Mouse (Mus musculus): ENCODE measurements around the gene Mief1.

The Mief1 gene

DNA sequence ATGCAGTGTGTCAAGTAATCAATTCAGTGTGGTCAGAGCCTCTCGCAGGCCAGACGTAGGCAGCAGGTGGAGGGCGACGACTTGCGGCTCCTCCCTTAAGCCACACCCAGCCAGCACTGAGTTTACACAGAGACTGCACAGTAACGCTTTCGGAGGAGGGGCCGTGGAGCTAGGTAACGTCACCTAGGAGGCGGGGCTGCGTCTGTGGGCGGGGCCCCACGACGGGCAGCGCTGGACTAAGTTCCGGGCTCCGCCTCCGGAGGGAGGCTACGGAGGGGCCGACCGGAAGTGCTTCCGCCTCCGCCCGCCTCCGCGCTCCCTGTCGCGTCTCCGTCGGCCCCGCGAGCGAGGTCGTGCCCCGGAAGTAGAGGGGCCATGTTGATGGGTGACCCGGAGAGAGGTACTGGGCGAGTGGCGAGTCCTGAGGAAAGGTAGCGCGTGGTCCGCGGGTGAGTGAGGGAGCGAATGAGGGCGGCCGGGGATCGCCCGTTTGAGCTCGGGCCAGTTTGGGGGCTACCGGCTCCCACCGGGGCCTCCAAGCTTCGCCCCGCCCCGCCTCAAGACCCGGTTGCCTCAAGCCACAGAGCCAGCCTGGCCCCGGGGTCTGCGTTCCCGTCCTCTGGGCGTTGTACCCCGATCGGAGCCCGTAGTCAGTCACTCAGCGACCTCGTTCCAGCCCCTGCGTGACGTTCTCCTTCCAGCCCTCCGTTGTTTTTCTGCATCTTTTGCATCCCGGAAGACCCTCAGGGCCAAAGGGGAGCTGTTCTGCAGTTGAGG, at the start of gene Mief1:
Gene Mief1 (plus strand): TSS at position 286 of the 777 bp plus-strand sequence.
- DNase-seq: peak; percentile 91

DNA sequence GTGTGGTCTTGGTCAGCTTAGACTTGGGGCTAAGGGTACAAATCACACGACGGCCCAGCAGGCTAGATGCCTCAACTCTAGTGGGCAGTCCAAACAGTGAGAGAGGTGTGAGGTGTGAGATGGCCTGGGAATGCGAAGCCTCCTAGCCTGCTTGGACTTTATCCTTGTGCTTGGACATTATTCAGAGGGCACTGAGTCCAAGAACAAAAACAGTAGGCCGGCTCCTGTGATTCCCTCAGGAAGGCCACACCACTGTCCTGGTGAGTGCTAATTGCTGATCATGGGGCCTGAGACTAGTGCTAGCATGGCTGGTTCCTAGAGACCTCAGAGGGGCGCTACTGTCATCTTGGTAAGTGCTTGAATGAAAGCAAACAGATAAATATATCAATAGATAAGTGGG, 44.9 kb upstream of the Mief1 start:
- no peak for DNase-seq

DNA sequence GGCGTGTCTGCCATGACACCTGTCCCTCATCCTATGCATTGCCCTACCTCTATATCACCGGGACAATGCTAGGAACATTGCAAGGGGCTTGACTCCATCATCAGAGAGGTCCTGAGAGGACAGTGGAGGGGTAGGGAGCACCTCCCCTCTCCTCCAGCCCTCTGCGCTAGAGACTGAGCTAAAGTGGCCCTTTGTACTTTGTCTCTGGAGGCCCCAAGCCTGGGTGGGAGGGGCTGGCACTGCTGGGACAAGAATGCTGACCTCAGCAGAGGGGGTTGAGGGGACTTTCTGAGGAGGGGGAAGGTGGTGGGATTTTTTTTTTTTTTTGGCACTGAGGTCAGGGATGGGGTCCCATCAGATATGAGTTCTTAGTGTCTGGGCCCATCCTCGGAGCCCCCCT, 43.7 kb upstream of the Mief1 start:
- DNase-seq: no peak

DNA sequence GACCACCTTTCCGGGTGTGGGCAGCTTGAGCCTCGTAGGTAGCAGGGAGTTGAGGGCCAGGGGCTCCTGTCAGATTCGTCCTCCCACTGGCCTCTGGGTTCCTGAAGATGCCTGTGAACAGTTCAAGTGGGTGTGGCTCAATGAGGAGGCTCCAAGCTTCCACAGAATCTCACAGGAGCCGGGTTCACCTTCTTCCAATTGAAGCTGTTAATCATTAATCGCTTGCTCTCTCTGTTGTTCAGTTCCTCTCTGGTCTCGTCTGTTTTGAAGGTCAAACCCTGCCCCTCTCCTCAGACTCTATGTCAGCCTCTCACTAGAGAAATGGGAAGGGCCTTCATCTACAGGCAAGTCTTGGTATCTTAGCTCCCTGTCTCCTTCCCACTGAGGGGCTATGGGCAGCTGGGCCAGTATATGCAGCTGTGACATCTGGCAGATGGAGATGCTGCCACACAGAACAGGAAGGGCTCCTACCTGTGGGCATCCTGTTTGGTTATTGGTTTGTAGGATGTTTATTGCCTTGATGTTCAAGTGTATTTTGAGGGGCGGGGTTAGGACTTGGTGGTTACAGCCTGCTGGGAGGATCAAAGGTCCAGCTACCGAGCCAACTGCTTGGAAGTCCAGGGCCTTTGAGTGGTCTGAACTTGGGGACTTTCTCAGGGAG, 42.1 kb upstream of the Mief1 start:
- DNase-seq: no peak

DNA sequence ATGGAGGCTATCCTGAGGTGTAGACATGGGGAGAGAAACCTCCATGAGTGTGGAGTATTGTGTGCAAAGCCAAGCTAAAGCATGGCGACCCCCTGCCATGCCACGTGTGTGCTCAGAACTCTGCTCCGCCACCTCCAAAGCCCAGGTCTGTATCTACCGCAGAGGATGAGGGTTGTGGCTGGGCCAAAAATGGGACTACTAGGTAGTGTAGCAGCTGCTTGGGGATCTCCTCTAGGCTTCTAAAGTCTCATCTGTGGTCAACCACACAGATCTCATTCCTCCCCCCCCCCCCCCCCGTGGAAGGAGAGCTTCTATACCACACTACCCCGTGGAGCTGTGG, 41.6 kb upstream of the Mief1 start:
- no peak for DNase-seq

DNA sequence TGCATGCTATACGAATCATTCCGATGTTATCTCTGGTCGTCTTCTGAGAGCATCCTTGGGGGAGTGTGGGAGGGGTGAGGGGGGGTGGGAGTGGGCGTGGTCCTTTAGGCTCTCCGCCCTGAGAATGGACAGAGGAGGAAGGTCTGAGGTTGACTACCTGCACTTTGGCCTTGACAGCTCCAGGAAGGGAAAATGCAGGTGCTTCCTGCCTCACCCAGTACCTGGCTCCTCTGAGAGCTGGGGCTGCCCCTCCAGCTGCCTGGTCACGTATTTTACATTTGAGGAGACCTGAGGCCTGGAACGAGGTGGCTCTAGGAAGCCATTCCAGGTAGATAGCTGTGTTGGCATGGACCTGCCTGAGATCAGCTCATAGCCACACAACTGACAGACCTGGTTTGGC, 41.0 kb upstream of the Mief1 start:
- DNase-seq: no peak

DNA sequence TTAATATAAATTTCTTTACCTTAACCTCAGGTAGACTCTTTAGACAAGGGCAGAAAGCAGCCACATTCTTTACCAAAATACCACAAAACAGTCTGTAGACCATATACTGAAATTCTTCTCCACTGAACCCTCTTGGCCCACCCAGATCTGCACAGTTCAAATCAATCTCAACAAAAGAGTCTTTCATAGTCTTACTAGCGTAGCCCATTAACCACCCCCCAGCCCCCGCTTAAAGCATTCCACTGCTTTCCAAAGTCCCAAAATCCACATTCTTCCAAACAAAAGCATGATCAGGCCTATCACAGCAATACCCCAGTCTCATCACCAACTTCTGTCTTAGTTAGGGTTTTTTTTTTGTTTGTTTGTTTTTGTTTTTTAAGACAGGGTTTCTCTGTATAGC, 34.3 kb upstream of the Mief1 start:
- no peak for DNase-seq

DNA sequence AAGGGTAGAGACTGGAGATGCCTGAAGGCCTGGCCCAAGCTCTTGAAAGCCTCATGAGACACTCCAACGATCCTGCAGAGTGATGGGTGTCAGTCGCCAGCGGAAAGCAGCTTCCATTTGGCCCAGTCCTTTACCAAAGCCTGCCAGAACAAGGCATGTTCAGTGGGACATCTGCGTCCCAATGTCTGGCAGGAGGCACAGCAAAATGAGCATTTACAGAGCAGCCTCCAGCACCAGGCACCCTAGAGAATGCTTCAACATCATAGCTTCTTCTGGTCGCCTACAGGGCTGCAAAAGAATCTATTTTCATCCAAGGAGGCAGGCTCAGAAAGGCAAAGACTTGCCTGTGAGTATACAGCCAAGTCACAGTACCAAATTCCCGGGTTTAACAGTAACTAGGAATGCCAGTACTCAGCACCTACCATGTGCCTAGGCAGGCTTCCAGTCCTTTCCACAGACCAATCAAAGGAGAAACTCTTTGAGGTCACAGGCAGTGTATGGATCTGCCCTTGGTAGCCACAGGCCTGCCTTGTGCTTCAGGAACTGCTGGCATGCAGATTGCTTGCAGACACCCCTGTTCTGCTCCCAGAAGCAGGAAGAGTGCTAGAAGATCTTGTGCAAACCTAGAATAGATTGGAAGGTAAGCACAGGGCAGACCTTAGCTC, 31.6 kb upstream of the Mief1 start:
- DNase-seq: no peak

DNA sequence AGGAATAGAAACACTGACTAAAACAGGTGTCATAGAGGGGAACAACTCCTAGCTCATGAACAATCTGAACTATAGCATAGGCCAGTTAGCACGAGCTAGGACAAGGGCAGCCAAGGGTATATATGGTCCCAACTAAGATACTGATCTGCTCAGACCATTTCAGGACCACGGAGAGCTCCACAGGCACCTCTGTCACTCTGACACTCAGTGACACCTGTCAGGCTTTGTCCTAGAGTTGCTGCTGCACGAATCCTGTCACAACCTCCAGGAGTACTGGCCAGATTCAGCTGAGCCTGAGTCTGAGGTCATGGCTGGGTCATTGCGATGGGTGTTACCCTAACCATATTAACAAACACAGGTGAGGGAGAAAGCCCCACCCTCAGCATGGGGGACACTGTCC, 30.4 kb upstream of the Mief1 start:
- no peak for DNase-seq

DNA sequence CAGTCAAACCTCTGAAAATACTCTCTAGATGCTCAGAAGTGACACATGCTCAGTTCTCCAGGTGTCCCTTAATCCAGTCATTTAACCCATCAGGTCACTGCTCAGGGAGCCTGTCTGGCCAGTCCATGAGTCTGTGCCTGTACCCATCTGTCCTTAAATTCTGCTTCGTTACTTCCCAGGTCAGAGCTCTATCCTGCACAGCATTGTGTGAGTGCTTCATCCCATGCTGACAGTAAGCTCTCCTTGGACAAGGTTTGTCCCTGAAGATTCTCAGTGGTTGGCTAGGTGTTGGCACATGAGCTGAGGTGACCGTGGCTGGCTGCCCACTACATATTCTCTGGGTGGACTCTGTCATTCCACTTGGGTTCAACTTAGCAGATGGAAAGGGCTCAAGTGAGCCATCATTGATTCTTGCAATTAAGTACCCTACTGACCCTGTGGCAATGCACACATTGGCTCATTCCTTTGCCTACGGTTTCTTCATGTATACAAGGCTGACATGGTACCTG, 27.7 kb upstream of the Mief1 start:
- DNase-seq: no peak

DNA sequence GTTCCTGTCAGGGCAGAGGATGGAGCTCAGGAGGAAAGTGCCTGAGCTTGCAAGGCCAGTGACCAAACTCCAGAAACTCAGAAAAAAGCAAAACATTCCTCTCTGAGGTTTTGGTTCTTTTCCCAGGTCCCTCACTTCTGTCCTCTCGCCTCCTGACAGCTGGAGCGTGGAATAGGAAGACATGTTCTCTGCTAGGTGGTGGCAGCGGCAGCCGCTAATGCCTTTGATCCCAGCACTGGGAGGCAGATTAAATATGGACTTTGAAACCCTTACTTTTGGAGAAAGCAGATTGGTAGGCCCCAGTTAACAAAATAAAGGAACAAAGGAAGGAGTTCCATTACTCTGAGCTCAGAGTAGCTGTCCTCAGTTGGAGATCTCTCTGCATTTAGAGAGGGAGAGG, 25.4 kb upstream of the Mief1 start:
- DNase-seq: no peak

DNA sequence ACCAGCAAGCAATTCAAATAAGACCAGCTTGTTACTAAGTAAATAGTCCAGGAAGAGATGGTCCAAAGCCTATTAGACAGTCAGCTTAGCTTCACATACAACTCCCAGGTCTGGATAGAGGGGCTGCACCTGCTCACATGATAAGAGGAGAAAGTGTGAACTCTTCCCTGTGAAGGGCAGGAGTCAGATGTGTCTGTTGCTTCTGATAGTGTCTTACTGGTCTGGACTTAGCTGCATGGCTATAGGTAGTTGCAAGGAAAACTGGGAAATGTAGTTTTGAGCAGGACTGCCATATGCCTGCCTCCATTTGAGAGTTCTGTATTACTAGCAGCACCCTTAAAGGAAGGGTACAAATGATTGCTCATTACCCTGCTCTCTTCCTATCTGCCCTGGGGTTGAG, 20.1 kb upstream of the Mief1 start:
- no peak for DNase-seq

DNA sequence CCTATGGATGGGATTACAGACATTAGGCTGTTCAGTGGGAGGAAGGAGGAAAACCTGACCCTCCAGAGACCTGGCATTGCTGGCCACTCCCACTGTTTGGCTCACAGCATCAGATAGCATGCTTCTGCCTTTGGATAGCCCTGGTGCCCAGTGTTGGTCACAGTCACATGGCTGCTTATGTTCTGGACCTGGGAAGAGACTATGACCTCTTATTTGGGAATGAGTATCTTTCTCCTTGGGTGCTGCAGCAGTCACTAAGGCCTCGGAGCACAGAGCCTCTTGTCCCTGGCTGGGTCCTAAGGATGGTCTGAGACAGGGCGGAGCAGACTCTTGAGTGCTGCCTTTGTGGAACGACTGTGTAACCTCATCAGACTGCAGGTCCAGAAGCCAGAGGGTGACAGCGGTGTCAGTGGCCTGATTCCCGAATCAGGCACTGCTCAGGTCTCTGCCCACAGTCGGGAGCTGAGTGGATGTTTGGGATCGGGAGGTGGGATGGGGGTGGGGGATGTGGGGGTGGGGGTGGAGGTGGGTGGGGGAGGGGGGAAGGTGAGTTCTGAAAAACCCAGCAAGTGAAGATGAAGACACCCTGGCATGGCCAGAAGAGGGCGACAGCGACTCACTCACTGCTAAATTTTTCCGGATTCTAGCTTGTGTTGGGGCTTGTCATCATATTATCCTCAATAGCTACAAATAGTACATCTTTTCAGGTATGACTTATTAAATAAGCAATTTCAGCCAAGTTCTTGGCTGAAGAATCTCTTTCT, 17.9 kb upstream of the Mief1 start:
- peak; percentile 54 for DNase-seq

DNA sequence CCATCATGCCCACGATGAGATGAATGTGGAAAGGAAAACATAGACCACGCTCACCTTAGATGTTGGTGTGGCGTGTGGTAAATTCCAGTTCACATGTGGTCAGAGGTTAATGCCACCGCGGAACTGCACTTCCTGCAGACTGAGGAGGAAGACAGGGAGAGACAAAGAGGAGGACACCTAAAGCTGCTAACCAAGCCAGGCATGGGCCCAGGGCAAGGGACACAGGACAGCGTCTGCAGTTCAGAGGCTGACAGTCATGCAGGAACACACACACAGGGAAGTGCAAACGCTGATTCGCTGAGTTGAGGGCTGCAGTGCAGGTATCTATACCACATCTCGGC, 17.4 kb upstream of the Mief1 start:
- DNase-seq: no peak

DNA sequence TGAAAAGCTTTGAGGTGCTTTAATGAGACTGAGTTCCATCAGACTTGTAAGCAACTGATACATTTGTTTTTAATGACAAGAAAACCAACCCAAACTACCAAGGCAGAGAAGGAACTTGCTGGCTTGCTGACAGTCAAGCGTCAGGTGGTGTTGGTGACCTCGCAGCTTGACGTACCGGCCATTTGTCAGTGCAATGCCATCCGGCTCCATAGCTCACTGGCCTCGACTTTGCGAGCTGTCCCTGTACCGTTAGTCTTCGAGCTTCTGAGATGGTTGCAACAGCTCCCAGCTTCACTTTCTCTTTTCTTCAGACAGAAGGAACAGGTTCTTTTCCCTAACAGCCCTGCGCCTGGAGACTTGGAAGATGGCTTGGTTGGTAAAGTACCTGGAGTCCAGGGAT, 16.3 kb upstream of the Mief1 start:
- DNase-seq: no peak

DNA sequence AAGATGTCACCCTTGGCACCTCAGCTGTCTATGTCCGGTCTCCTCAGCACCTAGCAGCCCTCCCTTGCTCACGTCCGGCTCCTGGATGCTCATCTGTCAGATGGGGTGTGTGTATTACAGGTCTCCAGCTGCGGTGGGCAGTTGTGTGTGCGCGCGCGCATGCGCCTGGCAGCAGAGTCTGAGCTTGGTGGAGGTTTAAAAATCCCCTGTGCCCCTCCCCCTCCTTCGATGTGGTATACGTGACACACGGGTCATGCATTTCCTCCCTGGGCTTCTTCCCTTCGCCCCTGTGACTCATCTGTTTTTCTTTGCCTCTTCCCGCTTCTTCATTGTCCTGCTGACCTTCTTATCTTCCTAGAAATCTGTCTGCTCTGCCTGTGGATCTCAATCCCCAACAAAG, 14.6 kb upstream of the Mief1 start:
- DNase-seq: no peak

DNA sequence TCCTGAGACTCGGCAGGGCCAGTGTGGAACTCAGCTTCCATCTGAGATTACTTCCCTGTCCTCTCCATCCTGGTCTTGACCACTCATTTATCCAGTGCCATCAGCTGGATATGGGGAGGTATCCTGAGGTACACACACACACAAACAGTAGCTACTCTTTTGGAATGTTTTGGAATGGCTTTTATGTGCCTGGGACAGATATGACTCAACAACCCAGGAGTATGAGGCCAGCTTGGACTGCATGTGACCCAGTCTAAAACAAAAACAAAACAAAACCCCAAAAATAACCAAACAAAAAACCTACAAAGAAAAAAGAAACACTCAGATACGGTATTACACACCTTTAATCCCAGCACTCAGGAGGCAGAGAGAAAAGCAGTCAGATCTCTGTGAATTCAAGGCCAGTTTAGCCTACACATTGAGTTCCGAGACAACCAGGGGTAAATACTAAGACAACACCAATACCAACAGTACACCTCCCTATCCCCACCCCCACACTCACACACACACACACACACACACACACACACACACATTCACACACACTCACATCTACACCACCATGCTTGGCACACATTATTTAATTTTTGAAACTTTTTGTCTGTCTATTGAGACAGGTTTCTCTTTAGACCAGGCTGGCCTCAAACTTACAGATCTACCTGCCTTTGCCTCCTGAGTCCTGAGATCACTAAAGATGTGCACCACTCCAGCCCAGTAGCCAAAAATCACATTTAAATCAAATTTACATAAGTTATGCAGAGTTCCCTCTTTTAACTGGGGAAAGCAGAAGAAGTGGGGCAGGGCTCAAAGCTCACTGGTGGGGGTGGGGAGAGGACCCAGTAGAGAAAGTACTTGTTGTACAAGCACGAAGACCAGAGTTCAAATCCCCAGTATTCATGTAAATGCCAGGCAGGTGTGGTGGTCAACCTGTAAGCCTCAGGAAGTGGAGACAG, 13.8 kb upstream of the Mief1 start:
- DNase-seq: no peak

DNA sequence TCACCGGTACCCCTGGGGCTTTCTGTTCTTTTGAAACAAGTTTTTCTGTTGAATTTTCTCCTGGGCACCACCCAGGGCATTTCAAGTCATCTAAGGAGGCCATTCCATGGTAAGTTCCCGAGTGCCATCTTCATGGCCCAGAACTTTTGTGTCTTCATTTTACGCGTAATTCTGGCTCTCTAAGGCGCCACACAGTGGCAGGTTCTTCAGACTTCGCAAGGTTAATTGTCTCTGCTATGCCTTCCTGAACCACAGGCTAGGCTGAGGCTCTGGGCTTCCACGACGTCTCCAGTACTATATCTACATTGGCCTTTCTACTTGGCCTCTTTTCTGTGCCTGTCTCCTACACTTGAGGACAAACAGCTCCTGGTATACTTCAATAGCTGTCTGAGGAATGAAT, 12.8 kb upstream of the Mief1 start:
- DNase-seq: no peak

DNA sequence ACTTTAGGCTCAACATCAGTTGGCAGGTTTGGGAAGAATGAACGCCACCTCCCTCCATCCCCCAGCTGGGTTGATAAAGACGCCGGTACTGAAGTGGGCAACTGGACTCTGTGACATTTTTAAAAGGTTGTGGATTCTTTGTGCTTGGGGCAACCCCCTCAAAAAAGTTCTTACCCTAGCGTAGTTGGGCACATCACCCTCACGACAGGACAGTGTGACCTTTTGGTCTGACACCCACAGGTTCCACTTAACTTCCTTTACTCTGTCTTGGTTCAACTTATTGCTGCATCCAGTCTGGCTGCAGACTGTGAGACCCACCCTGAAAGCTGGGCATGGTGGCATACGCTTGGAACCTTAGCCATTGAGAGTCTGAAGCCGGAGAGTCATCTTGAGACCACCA, 10.1 kb upstream of the Mief1 start:
- DNase-seq: no peak

DNA sequence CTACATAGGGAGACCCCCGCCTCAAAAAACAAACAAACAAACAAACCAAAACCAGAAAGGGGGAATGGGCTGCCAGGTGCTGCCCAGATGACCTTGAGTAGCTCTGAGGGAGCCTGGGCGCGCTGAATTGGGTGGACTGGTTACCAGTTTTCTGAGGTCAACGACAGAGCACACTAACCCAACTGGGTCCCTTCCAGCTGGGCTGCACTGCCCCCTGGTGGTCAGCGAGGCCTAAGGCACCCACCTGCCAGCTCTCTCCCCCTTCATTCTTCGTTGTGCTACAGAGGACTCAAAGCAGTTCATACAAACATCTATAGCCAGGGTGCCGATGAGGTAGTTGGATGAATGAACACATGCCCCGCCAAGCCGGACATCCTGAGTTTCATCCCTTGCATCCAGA, 8.6 kb upstream of the Mief1 start:
- peak; percentile 82 for DNase-seq

DNA sequence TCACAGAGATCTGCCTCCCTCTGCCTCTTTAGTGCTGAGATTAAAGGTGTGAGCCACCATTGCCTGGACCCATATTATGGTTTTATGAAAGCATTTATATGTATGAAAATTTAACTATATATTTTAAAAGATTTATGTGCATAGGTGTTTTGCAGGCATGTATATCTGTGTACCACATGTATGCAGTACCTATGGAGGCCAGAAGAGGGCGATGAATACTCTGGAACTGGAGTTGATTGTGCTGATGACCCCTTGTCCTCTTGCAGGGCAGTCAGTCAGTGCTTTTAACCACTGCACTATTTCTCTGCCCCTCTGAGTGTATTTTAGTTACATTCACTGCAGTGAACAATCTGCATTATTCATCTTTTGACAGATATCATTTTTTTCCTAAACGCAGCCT, 8.0 kb upstream of the Mief1 start:
- peak; percentile 57 for DNase-seq

DNA sequence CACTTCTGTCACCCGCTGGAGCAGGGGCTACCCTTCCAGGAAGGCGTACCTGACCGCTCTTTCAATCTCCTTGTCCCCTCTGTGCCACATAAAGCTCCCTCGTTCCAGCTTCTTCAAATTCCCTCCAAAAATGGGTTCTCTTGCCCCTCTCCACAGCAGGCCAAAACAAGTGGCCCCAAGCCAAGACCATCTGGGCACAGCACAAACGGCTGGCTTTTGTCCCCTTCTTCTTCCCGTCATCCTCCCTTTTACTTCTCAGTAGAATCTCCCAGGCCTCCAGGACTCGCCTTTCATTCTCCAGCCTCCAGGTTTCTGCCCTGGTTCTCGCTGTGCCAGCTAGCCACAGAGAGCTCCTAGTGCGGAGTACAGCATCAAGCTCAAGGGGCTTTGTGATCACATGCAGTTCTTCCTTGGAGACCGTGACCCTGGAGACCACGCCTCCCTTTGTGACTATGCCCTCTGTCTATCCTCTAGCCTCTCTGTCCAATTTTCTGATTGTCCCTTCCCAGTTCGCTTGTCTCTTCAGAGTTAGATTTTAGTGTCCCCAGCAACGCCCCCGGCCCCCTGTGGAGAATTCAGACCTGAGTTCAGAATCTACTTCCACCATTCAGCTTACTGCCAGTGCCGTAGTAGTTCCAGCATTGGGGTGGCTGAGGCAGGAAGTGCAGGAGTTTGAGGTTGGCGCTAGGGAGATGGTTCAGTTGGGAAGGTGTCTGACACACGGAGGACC, 5.6 kb upstream of the Mief1 start:
- DNase-seq: no peak

Data from right cerebral cortex, postnatal 4 days (tissue).